Mouse (Mus musculus) heart, adult 8-10 months (tissue): Measurements from ENCODE around the gene Serinc2. TPM values are rescaled to one million over a fixed set of nuclear protein-coding genes. Genes with fewer than 3 reads are reported as not detected.

ENCODE experiments used
- DNase-seq: peaks from one replicate; pipeline ENCODE4 v3.0.0; 2022; ENCODE audit warnings: low spot score
- total RNA-seq, 4 experiments: library from RNA; stranded (reverse); gene quantifications; 2 replicates each; pipeline ENCODE4 v1.2.4; 2022

The Serinc2 gene
- total RNA-seq, 4 experiments from 2014 or later: 1.9 to 3.7 (median 2.6) TPM

DNA sequence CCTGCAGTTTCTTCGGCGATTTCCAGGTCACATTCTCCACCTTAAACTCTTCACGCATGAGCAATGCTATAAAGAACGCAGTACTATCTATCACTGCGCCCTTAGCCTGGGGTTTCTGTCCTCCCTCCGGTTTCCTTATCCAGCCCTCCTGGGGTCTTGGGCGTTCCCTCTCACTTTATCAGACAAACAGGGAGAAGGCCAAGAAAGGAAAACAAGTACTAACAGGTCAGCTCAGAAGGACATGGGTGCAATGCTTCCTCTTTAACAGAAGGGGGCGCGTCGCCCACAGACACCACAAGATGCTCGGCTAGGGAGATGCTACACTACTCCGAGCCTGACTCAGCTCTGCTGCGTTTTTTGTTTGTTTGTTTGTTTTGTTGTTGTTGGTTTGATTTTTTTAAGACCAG, 18.1 kb upstream of the Serinc2 start:
- DNase-seq: no peak

DNA sequence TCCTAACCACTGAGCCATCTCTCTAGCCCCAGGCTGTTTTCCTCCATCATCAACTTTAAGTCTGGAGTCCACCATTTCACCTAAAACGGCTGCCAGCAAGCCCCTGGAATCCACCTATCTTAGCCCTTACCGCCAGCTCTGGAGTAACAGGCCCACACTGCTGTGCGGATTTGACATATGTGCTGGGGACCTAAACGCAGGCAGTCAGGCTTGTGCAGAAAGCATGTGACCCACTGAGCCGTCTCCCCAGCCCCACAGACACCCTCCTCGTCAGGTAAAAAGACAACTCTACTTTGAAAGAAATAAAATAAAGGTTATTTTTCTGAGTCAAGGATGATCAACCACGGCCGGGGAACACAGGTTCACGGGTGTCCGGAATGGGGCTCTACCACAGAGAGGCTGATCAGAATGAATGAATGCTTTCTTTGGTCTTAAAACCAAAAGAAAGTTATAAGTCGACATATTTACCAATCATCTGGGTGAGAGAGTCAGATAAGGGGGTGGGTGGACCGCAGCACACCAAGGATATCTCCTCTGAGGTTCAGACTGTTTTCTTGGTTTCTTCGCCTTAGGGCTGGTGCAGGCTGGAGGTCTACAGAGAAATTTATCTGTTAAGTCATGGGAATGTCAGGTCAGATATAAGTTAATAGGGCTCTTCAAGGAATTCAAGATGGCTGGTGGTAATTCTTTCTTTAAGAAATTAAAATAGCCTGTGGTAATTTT, 17.4 kb upstream of the Serinc2 start:
- no peak for DNase-seq

DNA sequence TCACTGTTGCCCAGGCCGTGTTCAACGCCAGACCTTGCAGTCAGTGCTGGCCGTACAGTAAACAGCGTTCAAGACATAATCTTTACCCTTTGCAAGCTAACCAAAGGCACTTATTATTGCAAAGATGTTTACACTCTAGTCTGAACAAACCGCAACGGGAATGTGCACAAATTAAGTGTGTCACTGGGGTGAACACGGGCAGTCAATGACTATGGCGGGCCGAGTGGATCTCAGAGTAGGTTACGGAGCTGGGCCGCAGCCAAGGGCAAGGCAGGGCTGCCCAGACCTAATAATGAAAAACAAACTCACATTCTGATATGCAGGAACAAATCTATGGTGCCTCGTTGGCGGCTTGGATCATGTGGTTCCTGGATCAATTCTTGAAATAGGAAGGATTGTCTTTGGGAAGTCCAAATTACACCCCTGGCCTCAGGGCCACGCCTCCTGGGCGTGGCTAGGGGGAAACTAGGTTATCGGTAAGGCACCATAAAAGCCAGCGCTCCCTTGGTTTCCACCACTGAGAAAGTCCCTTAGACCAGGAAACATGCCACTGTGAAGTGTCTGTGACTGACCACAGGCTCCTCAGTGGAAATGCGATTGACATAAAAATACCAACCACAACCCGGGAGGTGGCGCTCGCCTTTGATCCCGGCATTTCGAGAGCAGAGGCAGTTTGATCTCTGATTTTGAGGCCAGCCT, 16.2 kb upstream of the Serinc2 start:
- DNase-seq: no peak

DNA sequence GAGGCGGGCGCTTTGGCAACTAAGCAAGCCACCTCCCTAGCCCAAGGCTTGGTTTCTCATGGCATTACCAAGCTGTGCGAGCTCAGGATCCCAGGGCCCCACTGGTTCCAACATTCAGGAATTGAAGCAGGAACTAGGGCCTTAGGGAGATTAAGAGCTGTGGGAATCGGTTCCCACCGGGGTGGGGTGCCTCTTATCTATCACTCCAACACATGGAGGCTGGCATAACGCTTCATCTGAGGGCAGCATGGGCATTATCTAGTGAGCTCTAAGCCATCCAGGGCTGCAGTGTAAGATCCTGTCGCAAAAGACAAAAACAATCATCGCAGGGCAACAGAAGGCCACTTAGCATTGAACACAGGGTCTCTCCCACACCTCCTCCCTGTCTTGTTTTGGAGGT, 15.5 kb upstream of the Serinc2 start:
- DNase-seq: no peak

DNA sequence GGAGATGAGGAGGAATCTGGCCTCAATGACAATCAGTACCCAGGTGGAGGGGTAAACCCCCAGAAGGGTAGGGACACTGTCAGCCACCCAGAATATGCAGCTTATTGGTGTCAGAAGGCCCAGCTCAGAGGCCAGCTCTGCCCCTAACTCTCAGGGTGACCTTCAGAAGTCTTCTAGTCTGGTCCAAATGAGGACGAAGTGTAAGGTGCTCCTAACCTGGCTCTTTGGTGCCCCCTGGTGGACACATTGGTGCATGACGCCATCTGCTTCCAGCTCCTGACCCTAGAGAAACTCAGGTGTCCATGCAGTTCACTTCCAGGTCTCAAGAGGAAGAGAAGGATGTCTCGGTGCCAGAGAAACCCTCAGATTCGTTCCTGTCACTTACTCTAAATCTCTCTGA, 13.3 kb upstream of the Serinc2 start:
- peak; percentile 57 for DNase-seq

DNA sequence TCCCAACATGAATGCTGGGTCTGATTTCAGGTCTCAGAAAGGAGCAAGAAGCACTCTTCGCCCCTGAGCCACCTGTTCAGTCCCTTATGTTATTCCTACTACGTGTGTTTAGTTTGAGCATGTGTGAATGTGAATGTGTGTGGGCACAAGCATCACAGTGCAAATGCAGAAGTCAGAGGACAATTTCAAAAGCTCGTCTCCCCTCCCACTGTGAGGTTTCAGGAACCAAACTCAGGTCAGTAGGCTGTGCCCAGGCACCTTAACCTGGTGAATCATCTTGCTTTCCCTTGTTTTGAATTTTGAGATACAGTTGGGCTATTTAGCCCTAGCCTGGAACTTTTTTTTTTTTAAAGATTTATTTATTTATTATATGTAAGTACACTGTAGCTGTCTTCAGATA, 10.8 kb upstream of the Serinc2 start:
- no peak for DNase-seq

DNA sequence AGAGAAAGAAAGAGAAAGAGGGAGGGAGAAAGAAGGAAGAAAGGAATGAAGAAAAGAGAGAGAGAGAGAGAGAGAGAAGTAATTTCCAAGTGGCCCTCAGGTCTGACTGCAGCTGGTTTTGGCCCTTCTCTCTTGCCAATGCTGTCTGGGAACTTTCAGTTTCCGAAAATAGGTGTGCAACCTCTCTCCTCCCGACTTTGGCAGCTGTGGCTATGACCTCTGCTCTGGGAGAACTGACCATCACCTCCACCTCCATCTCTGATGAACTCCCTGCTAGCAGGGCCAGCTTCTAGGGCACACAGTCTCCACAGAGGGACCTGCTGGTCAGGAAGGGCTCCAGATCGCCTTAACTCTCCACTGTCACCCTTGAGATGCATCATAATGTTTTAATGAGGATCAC, 7.5 kb upstream of the Serinc2 start:
- no peak for DNase-seq

DNA sequence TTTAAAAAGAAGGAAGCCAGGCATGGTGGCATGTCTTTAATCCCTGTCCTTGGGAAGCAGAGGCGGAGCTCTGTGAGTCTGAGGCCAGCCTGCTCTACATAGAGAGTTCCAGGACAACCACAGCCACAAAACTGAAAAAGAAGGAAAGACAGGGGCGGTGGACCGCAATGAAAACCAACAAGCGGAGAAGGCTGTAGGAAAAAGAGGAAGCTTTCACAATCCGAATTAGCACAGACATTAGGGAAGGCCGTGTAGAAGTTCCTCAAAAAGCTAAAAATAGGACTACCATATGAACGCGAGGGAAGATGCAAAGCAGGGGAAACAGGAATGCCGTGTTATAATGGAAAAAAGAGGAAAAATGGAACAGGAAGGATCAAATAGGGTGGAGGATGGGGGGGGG, 4.8 kb upstream of the Serinc2 start:
- no peak for DNase-seq

DNA sequence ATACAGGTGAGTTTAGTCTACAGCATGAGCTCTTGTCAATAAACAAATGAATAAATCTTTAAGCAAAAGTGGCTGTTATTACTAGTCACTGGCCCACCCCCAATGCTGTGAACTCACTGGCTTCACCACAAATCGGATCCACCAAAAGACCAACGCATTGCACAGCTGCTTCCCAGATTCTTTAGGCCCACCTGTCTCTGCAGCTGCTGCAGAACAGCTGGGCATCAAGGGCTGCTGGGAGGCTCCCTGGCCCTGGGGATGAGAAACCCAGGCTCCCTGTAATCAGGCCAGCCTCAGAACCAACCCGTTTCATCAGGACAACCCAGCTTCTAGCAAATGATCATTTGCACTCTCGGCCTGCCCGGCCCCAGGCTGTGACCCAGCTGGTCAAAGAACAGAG, 3.9 kb upstream of the Serinc2 start:
- no peak for DNase-seq

DNA sequence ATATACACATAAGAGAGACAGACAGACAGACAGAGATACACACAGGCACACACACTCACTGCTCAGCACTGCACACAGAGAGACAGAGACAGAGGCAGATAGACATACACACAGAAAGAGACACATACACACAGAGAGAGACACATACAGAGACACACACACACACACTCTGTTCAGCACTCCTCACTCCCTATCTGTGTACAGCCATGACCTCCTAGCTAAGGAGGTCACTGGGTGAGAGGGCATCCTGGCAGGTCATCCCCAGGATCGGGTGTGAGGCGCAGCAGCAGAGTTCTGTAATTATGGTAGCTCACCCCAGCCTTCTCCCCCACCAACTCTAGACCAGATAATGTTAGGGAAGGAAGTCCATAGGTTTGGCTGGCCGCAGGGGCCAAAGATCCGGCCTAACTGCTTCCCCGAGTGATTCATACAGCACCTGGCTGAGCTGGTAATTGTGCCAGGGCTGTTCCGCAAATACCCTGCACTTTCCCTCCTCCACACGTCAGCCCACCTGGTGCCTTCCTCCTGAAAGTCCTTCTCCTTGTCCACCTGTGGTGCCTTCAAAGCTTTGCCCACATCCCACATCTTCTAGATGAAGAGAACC, 2.3 kb downstream of the Serinc2 start:
- no peak for DNase-seq

DNA sequence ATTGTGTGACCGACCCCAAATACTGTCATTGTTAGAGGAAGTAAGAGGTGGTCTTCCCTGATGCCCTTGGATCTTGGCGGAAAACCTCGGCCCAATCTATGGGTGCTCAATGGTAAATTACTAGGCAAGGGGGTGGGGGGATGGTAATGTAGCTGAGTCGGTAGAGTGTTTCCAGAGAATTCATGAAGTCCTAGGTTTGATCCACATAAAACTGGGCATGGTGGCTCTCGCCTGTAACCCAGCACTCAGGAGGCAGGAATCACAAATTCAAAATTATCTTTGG, 3.2 kb downstream of the Serinc2 start:
- DNase-seq: no peak

DNA sequence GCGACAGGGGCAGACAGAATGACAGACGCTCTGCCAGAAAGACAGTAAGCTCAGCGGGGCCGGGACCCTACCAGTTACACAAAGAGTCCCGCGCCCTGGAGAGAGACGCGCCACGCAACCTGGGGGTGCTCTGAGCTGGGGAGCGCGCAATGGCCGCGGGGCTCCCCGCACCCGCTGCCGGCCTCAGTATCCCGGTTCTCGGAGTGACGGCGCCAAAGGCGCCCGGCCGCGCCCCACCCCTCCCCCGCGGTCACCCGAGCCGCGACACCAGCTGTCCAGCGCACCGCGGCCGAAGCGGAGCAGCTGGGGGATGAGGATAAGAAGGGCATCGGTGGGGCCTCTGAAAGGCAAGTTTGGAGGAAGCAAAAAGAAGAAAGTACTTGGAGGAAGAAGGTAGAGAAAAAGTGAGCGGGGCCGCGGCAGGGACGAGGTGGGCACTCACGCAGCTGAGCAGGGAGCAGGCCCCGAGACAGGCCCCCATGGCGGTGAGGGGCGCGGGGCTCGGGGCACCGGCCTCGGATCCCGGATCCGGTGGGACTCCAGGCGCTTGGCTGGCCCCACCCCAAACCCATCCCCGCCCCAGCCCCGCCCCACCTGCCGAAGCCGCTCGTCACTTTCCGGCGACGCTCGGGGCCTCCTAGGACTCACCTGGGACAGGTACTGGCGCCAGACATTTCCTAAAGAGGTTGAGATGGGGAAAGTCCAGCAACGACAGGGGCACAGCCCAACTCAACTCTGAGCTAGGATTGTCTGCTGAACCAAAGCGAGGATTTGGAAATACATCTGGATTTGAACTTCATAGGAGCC, 3.8 kb downstream of the Serinc2 start:
- DNase-seq: no peak

DNA sequence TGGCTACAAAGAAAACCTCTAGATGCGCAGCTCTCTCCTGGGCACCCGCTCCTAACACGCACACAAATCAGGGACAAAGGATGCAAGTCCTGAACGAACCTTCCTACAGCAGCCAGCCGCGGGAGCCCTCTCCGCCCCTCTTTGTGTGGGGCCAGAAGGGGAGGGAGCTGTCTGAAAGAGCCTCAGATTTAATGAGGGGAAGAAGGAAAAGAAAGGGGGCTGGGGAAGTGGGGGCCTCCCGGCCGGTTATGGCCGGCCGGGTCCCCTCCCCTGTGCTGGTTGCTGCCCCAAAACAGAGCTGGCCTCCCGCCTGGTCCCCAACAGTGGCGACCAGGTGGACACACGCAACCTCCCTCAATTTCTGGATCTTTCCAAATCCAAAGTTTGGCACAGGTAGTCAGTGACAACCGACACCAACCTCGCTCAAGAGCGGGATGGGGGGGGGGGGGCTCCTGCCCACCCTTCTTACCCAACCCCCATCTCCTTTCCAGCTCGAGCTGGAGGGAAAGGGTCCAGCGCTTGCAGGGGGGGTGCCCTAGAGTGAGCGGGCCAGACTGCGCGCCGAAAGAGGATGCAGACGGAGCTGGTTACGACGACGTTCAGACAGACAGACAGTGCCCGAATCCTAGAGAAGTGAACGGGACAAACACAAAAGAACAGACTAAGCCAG, 4.5 kb downstream of the Serinc2 start:
- no peak for DNase-seq

DNA sequence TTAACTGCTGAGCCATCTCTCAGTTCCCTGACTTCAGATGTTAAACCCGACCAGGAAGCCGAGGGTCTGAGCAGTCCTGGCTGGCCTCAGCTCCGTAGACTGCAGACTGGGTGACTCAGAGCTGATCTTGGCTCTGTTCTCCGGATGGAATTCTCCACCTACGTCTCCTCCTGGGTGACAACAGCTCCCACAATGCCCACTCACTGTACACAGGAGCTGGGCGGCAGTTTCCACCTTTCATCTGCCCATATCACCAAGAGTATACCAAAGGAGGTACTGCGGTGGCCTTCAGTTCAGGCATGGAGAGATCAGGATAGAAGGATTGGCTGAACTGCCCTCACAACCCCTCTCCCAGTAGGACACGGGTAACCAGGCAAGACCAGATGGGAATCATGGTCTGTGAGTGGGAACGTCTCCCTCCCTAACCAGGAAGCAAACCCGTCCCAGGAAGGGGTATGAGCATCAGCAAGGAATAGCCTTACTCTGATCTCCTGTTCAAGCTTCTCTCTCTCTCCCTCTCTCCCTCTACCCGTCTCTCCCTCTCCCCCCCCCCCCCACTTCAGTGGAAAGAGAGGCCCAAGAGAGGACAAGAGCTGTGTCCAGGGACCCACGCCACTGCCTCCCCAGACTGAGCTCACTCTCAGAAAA, 5.2 kb downstream of the Serinc2 start:
- no peak for DNase-seq

DNA sequence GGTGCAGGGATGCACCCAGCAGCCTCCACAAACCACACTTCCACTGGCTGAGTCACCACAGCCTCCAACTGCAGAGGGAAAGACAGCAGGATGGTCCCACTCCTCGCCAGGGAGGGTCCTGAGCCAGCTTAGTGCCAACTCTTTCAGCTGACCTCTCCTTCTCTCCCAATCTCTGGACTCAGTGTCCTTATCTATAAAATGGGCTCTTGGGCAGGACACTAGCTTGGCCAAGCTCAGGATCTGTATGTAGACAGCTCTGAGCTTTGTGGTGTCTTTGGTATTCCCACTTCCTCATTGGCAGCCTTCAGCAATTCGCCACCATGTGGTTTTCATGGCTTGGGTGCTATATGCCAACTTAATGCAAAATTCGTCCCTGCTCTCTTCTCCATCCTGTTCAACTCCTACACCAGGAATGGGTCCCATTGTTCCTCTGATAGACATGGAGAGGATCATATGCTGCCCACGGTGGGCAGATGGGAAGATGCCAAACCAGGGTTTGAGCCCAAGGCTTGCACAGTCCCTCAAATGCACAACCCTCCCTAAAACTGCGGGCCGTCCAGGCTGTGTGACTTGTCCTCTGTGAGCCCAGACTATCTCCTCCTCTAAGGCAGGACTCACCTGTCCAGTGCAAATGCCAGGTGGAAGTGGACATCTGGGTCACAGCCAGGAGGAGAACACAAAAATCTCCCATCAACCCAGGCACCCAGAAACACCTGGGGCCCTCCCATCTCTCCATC, 8.2 kb downstream of the Serinc2 start:
- no peak for DNase-seq

DNA sequence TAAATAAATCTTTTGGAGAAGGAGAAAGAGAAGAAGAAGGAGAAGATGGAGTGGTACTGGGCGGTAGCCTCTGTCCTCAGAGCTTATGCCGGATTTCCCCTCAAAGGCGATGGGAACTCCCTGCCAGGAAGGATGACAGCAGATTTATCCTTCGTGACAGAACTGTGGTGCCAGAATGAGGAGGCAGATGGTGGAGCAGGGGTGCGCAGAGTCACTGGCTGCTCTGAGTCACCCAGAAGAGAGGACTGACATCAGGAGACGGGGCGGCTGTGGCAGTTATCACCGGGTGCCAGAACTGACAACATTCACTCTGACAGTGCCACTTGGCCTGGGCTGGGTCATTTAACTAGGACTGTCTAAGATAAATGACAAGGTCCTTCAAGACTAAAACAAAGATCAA, 8.9 kb downstream of the Serinc2 start:
- no peak for DNase-seq

DNA sequence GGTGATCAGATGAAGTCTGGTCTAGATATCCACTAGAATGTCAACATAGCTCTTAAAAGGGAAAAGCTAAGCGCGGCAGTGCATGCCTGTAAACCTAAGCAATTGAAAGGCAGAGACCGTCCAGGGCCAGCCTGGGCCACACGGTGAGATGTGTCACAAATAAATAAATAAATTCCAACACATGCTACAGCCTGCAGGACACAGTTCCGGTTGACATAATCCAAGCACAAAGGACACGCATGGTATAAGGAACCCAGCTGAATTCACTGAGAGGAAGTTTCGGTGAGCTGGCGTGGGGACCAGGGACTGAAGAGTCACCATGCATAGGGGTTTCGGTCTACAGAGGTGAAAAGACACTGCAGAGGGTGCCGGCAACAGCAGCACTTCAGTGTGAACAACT, 10.3 kb downstream of the Serinc2 start:
- DNase-seq: no peak

DNA sequence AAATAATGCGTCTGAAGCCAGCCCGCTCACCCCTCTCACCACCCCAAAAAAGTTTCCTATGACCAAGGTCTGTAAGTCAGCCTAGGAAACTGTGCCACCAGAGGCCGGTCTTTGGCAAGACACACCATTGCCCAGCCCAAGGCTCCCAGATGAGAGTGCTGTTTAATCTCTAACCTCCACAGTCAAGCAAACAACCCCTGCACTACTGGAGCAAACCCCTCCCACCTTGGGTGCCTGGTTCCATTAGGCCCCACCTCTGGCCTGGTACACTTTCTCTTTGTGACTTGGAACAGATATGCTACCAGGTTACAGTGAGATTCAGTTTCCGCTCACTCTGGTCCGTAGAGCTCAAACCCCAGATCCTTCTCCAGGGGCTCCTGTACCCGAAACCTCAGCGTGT, 11.9 kb downstream of the Serinc2 start:
- DNase-seq: no peak

DNA sequence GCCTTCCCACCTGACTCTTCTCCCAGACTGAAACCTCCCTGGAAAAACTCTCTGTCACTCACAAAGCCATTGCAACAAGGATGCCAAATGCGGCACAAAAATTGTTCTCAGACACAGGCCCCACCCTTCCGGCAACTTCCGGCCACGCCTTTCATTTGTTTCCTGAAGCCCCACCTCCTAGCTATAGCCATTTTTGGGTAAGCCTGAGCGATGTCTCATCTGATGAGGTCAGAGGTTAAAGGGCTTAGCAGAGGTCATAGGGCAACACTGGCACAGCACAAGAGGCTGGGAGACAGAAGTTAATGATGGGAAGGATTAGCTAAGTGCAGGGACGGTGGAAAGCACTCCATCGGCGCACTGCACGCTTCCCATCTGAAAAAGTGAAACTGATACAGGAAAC, 12.4 kb downstream of the Serinc2 start:
- no peak for DNase-seq

DNA sequence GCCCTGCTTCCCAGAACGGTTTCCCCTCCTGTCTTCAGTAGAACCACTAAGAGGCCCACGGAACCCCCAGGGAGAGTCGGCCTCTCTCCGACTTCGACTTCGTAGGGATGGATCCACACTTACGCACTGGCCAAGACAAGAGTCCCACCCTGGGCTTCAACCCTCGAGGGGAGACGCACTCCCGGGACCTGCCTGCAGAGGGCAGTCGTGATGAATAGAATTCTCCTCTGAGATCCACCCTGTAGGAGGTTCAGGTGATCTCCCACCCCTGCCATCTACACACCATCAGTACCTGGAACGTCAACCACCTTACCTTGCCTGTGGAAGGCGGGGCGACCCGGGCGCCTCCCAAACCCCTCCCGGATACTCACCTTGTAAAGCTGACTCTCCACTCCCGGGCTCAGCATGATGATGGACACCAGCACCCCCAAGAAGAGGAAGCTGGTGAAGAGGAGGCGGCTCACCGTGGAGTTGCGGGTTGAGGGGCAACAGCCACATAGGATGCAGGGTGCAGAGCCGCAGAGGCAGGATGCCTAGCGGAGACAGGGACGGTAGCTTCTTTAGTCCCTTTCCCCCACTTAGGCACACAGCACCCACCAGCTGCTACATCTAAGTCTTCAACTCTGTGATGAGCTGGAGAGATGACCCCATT, 14.2 kb downstream of the Serinc2 start:
- DNase-seq: peak; percentile 52
